Mouse (Mus musculus): Measurements from ENCODE around the gene Galnt7.

Gene Galnt7

GRCm38 (mm10) chr8:57652456-57653055 lies at the start of gene Galnt7:
Gene Galnt7, minus strand, starts transcription at chr8:57653032.
- in situ Hi-C loops (cut with MboI, MseI): loop anchor here (5.0 kb wide), 1 partner anchor 75 kb away; no protein-coding TSS in a partner anchor

- in situ Hi-C loops (cut with MboI, MseI): no loop called here
Observed at GRCm38 (mm10) chr8:57688633-57689032, 35.8 kb upstream of the Galnt7 start.

DNA sequence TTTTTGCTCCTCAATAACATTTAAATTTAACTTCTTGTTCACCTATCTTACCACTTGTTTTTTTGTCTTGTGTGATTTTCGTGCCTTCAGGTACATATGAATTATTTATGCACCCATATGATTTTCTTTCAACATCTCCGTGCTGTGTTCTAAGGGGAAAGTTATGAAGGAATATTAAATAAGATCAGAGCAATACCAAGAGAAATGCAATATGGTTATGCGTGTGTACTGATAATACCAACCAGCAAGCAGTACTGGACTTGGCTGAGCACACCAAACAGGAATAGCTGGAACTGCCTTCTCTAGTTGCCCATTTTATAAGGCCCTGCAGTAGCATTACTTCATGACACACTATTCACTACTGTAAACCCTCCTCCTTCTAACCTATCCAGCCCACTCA lies 33.0 kb upstream of the Galnt7 start:
- in situ Hi-C loops (cut with MboI, MseI): no loop called here

DNA sequence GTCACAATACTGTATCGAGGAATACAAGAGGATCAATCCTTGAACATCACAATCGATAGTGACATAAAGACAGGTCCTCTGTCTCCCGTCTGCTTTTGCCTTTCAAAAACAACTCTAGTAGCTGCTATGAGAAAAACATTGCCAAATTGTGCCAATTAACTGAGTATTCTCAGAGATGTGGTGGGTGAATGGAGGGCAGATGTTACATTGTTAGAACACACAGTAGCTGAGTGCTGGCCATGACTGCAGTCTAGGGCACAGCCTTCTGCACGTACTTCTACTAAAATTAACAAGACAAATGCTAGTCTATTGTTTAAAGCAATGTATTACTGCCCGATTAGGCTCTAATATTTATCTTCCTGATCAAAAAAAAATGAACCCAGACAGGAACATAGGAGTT lies 27.2 kb upstream of the Galnt7 start:
- in situ Hi-C loops (cut with MboI, MseI): no loop called here

DNA sequence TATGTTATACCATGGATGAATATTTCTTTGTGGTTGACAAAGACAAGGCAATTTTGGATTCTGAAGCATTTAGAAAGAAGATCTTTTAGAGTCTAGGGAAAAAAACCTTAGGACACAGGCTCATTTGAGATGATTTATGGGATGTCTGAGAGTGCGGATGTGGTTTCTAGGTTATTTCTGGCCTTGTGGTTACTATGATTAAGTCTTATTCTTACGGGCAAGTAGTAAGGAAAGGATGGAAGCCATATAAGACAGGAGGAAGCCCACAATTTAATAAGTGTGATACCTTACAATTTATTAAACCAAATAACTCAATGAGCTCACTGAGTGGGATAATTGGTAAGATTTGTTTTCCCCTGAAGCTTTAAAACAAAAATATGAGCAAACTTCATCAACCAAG lies 11.3 kb upstream of the Galnt7 start:
- in situ Hi-C loops (cut with MboI, MseI): no loop called here

GRCm38 (mm10) chr8:57660019-57660418 lies 7.2 kb upstream of the Galnt7 start:
- in situ Hi-C loops (cut with MboI, MseI): no loop called here

GRCm38 (mm10) chr8:57656446-57656845 lies 3.6 kb upstream of the Galnt7 start:
- in situ Hi-C loops (cut with MboI, MseI): no loop called here

DNA sequence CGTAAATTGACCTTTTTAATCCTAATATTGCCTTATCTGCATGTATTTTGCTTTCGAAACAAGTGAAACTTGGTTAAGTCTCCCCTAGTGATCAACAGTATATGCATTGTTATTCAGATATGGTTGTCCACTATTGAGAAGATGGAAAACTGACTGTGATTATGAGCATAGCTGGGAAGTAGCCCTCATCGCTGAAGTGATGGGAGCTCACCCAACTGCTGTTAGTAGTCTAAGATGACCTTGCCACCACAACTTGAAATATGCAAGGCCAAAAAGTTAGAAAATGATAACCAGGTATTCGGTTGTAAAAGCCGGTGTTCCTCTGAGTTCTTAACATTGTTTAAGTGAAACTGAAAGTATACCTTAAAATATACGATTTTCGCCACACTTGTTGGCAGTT lies 1.3 kb upstream of the Galnt7 start:
- in situ Hi-C loops (cut with MboI, MseI): loop anchor here (5.0 kb wide), 1 partner anchor 77 kb away; no protein-coding TSS in a partner anchor

GRCm38 (mm10) chr8:57653768-57654125 lies 915 bp upstream of the Galnt7 start:
- in situ Hi-C loops (cut with MboI, MseI): loop anchor here (5.0 kb wide), 1 partner anchor 76 kb away; no protein-coding TSS in a partner anchor

DNA sequence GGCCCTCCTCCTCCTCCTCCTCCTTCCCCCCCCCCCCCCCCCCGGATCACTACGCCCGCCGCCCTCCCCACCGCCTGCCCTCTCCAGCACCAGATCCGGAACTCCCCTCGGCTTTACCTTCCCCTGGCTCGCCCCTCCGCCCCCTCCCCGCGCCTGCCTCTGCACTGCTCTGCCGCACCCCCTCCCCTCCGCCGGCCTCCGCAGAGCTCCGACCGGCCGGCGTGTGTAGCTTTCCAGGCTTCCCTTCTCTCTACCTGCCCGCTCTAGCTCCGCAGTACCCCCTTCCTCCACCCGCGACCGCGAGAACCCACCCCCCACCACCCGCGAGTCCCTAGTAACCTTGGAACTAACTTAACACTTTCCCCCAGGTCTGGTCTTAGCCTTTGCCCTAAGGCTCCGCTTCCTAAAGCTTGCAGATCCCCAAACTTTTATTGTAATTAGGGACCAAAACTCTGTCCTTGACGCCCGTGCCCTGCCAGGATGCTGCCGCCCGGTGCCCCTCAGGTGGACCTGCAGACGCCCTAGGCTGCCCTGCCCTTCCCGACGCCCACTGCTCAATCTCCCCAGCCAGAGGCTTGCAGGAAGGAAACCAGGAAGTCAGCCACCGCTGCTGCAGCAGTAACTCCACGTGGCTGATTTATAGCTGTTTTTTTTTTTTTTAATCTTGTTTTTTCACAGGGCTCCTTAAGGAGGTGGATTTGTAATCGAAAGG lies 380 bp upstream of the Galnt7 start:
- in situ Hi-C loops (cut with MboI, MseI): loop anchor here (5.0 kb wide), 1 partner anchor 76 kb away; no protein-coding TSS in a partner anchor

DNA sequence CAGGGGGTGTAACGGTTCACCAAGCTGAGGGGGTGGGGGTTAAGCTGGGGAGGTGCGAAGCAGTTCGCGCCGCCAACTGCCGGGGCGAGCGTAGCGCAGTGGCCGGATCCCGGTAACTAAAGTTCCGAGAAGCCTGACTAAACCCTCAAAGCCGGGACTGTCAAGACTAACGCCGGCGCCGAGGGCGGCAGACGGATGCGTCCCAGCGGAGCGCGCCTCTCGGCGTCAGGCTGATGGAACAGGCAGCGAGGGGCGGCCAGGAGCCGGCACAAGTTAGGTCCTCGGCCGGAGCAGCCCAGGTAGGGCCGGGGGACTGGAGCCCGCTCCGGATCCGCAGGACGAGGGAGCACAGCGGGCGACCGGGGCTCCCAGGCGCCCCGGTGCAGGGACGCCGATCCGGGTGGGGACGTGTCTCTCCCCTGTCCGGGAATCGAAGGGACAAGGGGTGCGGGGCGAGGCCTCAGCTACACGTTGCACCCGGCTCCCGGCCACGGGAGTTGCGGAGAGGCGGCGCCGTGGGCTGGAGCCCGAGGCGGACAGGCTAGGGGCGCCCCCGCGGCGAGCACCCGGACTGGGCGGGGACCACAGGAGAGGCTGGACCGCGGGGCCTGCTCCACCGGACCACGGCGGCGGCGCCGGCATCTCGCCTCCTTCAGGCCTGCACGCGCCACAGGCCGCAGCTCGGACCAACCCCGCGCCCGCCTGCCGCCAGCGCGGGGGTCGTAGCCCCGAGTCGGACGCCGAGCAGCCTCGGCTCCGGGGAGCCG lies 960 bp downstream of the Galnt7 start:
- in situ Hi-C loops (cut with MboI, MseI): loop anchor here (5.0 kb wide), 1 partner anchor 75 kb away; no protein-coding TSS in a partner anchor

- in situ Hi-C loops (cut with MboI, MseI): loop anchor here (5.0 kb wide), 1 partner anchor 74 kb away; no protein-coding TSS in a partner anchor
Observed at GRCm38 (mm10) chr8:57651357-57651688, 1.5 kb downstream of the Galnt7 start.

GRCm38 (mm10) chr8:57650216-57650615 lies 2.6 kb downstream of the Galnt7 start:
- in situ Hi-C loops (cut with MboI, MseI): loop anchor here (5.0 kb wide), 1 partner anchor 73 kb away; no protein-coding TSS in a partner anchor

GRCm38 (mm10) chr8:57647566-57647965 lies 5.3 kb downstream of the Galnt7 start:
- in situ Hi-C loops (cut with MboI, MseI): loop anchor here (5.0 kb wide), 1 partner anchor 215 kb away; no protein-coding TSS in a partner anchor

DNA sequence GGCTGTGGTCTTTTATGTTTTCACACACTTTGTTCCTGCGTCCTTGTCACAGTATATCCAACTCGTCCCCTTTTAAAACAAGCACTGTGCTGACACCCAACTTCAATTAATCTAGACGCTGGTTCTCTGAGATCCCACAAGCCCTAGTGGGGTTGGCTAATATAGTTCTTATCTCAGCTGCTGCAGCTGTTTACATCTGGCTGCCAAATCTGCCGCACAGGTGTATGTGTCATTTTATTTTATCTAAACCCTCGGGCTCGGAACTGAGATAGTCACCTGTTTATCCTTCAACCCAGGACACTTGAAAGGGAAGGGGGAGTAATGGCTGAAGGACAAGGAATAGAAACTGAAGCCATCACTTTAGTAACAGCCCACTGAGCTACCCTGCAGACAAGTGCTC lies 8.6 kb downstream of the Galnt7 start:
- in situ Hi-C loops (cut with MboI, MseI): no loop called here

DNA sequence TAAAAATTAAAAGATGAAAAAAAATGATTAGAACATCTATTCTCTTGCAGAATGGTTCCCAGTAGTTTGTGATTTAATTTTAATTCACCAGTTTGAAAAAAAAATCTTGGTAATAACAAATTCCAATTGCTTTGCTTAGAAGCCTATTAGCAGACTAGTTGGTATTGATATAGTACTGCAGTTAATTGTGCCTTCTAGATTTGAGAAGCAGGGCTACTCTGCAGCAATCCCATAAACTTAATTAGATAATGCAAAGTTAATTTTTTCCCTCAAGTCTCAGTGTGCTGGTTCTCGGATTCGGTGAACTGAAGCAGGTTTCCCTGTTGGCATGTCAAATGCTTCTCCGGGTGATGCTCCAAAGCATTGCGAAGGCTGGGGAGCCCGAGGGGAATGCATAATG lies 10.1 kb downstream of the Galnt7 start:
- in situ Hi-C loops (cut with MboI, MseI): no loop called here

DNA sequence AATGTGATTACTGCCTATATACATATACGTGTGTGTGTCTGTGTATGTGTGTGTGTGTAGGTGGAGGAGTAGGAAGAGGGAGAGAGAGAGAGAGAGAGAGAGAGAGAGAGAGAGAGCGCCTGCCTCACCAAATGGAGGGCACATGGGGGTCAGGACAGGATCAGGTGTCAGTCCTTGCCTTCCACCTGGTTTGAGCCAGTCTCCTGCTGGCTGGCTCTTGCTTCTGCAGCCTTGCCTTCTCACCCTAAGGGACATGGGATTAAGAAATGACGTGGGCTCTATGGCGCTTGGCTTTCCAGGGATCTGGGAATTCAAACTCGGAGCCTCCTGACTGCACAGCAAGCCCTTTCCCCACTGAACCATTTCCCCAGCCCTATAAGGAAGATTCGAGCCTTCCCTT lies 13.9 kb downstream of the Galnt7 start:
- in situ Hi-C loops (cut with MboI, MseI): no loop called here

- in situ Hi-C loops (cut with MboI, MseI): no loop called here
Observed at GRCm38 (mm10) chr8:57637599-57638280, 15.1 kb downstream of the Galnt7 start.

- in situ Hi-C loops (cut with MboI, MseI): no loop called here
Observed at GRCm38 (mm10) chr8:57636698-57637097, 16.1 kb downstream of the Galnt7 start.

DNA sequence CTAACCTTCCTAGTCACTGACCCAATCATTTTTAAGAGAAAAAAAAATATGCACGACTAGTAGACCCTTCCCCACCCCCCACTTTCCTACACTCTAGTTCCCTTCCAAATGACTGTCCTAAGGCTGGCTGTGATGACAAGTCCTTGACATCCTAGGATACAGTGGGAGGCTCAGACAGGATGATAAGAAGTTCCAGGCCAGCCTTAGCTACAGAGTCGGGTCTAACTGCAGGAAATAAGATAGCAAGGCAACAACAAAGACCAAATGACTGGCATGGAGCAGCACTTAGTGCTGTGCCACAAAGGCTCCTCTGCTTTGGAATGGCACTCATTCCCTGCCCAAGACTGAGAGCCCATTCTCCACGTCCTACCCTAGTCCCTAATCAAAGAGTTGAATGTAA lies 16.6 kb downstream of the Galnt7 start:
- in situ Hi-C loops (cut with MboI, MseI): no loop called here

- in situ Hi-C loops (cut with MboI, MseI): no loop called here
Observed at GRCm38 (mm10) chr8:57631780-57632179, 21.1 kb downstream of the Galnt7 start.

DNA sequence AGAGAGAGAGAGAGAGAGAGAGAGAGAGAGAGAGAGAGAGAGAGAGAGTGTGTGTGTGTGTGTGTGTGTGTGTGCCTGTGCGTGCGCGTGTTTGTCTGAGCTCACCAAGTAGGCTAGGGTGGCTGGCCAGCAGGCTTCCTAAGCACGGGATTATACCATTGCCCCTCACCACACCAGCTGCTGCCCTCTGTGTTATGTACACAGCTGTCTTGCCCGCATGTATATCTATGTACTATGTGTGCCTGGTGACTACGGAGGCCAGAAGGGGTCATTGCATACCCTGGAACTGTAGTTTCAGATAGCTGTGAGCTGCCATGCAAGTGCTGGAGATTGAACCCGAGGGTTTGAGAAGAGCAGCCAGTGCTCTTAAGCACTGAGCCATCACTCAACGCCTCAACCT lies 22.7 kb downstream of the Galnt7 start:
- in situ Hi-C loops (cut with MboI, MseI): no loop called here
